Mouse (Mus musculus) hindbrain, embryonic 16.5 days (tissue): ENCODE measurements around the gene Wdr66. TPM values are rescaled to one million over a fixed set of nuclear protein-coding genes. Genes with fewer than 3 reads are reported as not detected.
"Not testable (repeated sequence)": the region's sequence is repeated elsewhere in the genome, so short reads cannot be mapped to it uniquely, and the experiment has no call there.

ENCODE experiments used
- ATAC-seq: fragments of 200-750 bp; cut with Nextera tagmentation; 2 replicates; pipeline ENCODE4 v1.8.0; 2017; ENCODE audit warnings: moderate TSS enrichment, moderate library complexity
- H3K27ac ChIP-seq: fragments of 300-500 bp; sonication (generic); 2 replicates; pipeline ENCODE4 v1.5.1; 2014; ENCODE audit warnings: low read depth, mild to moderate bottlenecking, control low read depth, low read length, moderate library complexity
- H3K27me3 ChIP-seq: fragments of 300-500 bp; sonication (generic); replicated peaks from 2 replicates; pipeline ENCODE4 v1.6.1; 2014; ENCODE audit warnings: low read length; ENCODE audit not compliant: control insufficient read depth, insufficient read depth
- H3K36me3 ChIP-seq: fragments of 300-500 bp; sonication (generic); 2 replicates; pipeline ENCODE4 v1.6.1; 2014; ENCODE audit warnings: mild to moderate bottlenecking, low read length, moderate library complexity, mixed read lengths; ENCODE audit not compliant: control insufficient read depth, insufficient read depth
- H3K4me1 ChIP-seq: fragments of 300-500 bp; sonication (generic); 2 replicates; pipeline ENCODE4 v1.6.1; 2014; ENCODE audit warnings: low read depth, low read length; ENCODE audit not compliant: control insufficient read depth, insufficient read depth
- H3K4me2 ChIP-seq: fragments of 300-500 bp; sonication (generic); 2 replicates; pipeline ENCODE4 v1.6.1; 2014; ENCODE audit warnings: mild to moderate bottlenecking, low read length, control low read depth, moderate library complexity
- H3K4me3 ChIP-seq: fragments of 300-500 bp; sonication (generic); 2 replicates; pipeline ENCODE4 v1.5.1; 2014; ENCODE audit warnings: mild to moderate bottlenecking, low read length, control low read depth, moderate library complexity
- H3K9ac ChIP-seq: fragments of 300-500 bp; sonication (generic); 2 replicates; pipeline ENCODE4 v1.6.1; 2014; ENCODE audit warnings: low read depth, mild to moderate bottlenecking, control low read depth, low read length, moderate library complexity
- H3K9me3 ChIP-seq: fragments of 300-500 bp; sonication (generic); 2 replicates; pipeline ENCODE4 v1.6.1; 2014; ENCODE audit warnings: mild to moderate bottlenecking, low read length, moderate library complexity; ENCODE audit not compliant: control insufficient read depth
- WGBS: fragments of 180-500 bp; shearing (Covaris S2); extraction: QIAGEN DNeasy Blood & Tissue Kit; methylation state at CpG from one replicate; pipeline ENCODE4 v1.1.7; 2014; 5-methylcytosine and 5-hydroxymethylcytosine counted together
- polyA plus RNA-seq: library from polyadenylated mRNA; unstranded; fragments of >200 nt; fragmentation: Nextera tagmentation; extraction: Ambion mirVana; gene quantifications from 2 replicates; pipeline ENCODE4 v1.2.1, GENCODE M21; 2015

Gene Wdr66
- polyA plus RNA-seq = 1.1 and 1.4 TPM in 2 replicates

- Histone ChIP-seq H3K4me1 (peaks cover 3% of the 10 kb centered on the region), H3K27ac (no peak within 1 kb of the TSS), H3K4me3 (peak within 1 kb of the TSS; percentile 43), H3K9ac (peak within 1 kb of the TSS; percentile 43; the same call in 1 of the 2 replicates), H3K4me2 (peak within 1 kb of the TSS; percentile 87), H3K9me3 (no peaks in the 10 kb centered on the region), H3K36me3 (peaks cover 4% of the 10 kb centered on the region; the same call in 1 of the 2 replicates), H3K27me3 (no peaks in the 10 kb centered on the region; the same call in 1 of the 2 replicates)
- WGBS = 2% methylated on average over 18 of the region's 18 CpGs
- ATAC-seq = peak; percentile 95
Observed at GRCm38 (mm10) chr5:123251834-123252233, at the start of gene Wdr66. Gene Wdr66, plus strand, starts transcription at chr5:123252102.

GRCm38 (mm10) chr5:123202771-123203170 lies 49.1 kb upstream of the Wdr66 start:
- 58% methylated on average over 3 of the region's 4 CpGs for WGBS
- H3K9ac ChIP-seq, H3K36me3 ChIP-seq, H3K4me3 ChIP-seq, H3K4me2 ChIP-seq, H3K27me3 ChIP-seq, H3K4me1 ChIP-seq, H3K27ac ChIP-seq, ATAC-seq, H3K9me3 ChIP-seq: not testable (repeated sequence)

GRCm38 (mm10) chr5:123203591-123203990 lies 48.3 kb upstream of the Wdr66 start:
- H3K4me3 ChIP-seq = not testable (repeated sequence)

GRCm38 (mm10) chr5:123222346-123223050 lies 29.4 kb upstream of the Wdr66 start:
- H3K4me1 ChIP-seq, H3K36me3 ChIP-seq: not testable (repeated sequence)
- WGBS = 78% methylated on average over 3 of the region's 5 CpGs

More at GRCm38 (mm10) chr5:123203591-123203990, 48.3 kb upstream of the Wdr66 start:
- H3K9ac ChIP-seq, H3K4me2 ChIP-seq, H3K27ac ChIP-seq, H3K36me3 ChIP-seq, H3K9me3 ChIP-seq, H3K27me3 ChIP-seq, H3K4me1 ChIP-seq, ATAC-seq: not testable (repeated sequence)
- WGBS = 87% methylated on average over 7 of the region's 7 CpGs

GRCm38 (mm10) chr5:123223051-123223410 lies 28.9 kb upstream of the Wdr66 start:
- Histone ChIP-seq H3K27ac (no peak overlapping the region), H3K36me3 (no peaks in the 10 kb centered on the region), H3K4me1 (no peaks in the 10 kb centered on the region), H3K4me2 (no peak overlapping the region), H3K9ac (no peak overlapping the region), H3K27me3 (no peaks in the 10 kb centered on the region), H3K9me3 (no peaks in the 10 kb centered on the region), H3K4me3 (no peak overlapping the region)
- 76% methylated on average over 4 of the region's 4 CpGs for WGBS
- ATAC-seq = no peak

More at GRCm38 (mm10) chr5:123222346-123223050, 29.4 kb upstream of the Wdr66 start:
- H3K9me3 ChIP-seq, ATAC-seq, H3K27me3 ChIP-seq, H3K4me2 ChIP-seq, H3K9ac ChIP-seq, H3K4me3 ChIP-seq, H3K27ac ChIP-seq: not testable (repeated sequence)

- ATAC-seq, H3K27me3 ChIP-seq, H3K9ac ChIP-seq, H3K4me3 ChIP-seq, H3K4me2 ChIP-seq, H3K36me3 ChIP-seq, H3K9me3 ChIP-seq, H3K4me1 ChIP-seq, H3K27ac ChIP-seq: not testable (repeated sequence)
- 62% methylated on average over 5 of the region's 6 CpGs for WGBS
Observed at GRCm38 (mm10) chr5:123223861-123224260, 28.0 kb upstream of the Wdr66 start.

- Histone ChIP-seq H3K27me3 (no peaks in the 10 kb centered on the region), H3K4me3 (no peak overlapping the region), H3K9me3 (no peaks in the 10 kb centered on the region), H3K9ac (no peak overlapping the region), H3K27ac (no peak overlapping the region), H3K4me2 (no peak overlapping the region), H3K4me1 (peaks cover 8% of the 10 kb centered on the region), H3K36me3 (no peaks in the 10 kb centered on the region)
- 85% methylated on average over 7 of the region's 7 CpGs for WGBS
- no peak for ATAC-seq
Observed at GRCm38 (mm10) chr5:123226851-123227250, 25.1 kb upstream of the Wdr66 start.

GRCm38 (mm10) chr5:123227762-123228523 lies 24.0 kb upstream of the Wdr66 start:
- peak overlapping the region; percentile 62 for H3K27ac ChIP-seq
- 2% methylated on average over 42 of the region's 42 CpGs for WGBS
- peak overlapping the region; percentile 90 for H3K4me3 ChIP-seq

GRCm38 (mm10) chr5:123228524-123228922 lies 23.4 kb upstream of the Wdr66 start:
- peaks cover 8% of the 10 kb centered on the region for H3K4me1 ChIP-seq
- H3K27me3 ChIP-seq = no peaks in the 10 kb centered on the region
- no peaks in the 10 kb centered on the region for H3K36me3 ChIP-seq
- WGBS = 5% methylated on average over 15 of the region's 15 CpGs
- ATAC-seq = no peak
- H3K4me3 ChIP-seq = peak overlapping the region; percentile 90
- no peaks in the 10 kb centered on the region for H3K9me3 ChIP-seq
- H3K27ac ChIP-seq = peak overlapping the region; percentile 62; the same call in 1 of the 2 replicates
- H3K9ac ChIP-seq = peak overlapping the region; percentile 94
- H3K4me2 ChIP-seq = peak overlapping the region; percentile 85

More at GRCm38 (mm10) chr5:123227762-123228523, 24.0 kb upstream of the Wdr66 start:
- Histone ChIP-seq H3K36me3 (no peaks in the 10 kb centered on the region), H3K27me3 (no peaks in the 10 kb centered on the region), H3K9ac (peak overlapping the region; percentile 94), H3K4me1 (peaks cover 8% of the 10 kb centered on the region), H3K4me2 (peak overlapping the region; percentile 85), H3K9me3 (no peaks in the 10 kb centered on the region)
- peak; percentile 92 for ATAC-seq
